In genomic region chr7:123097891-123098750, GRCm38 (mm10) we compare ENCODE assay signal across 7 mouse cellular contexts. TPM values are rescaled to one million over a fixed set of nuclear protein-coding genes. Genes with fewer than 3 reads are reported as not detected.
DNase-seq lines count a peak whose midpoint lies in the region; ATAC-seq and TF ChIP-seq lines count a peak whose summit lies in the region.

No protein-coding gene starts in this region.

- peak; percentile 53 for DNase-seq in adrenal gland, postnatal 25 days
- DNase-seq in liver, result peak; percentile 63
- DNase-seq in neural tube, embryonic 11.5 days (ENCODE audit: low spot score), result peak; percentile 76
- DNase-seq in urinary bladder, adult 2 months (ENCODE audit: low spot score), result peak; percentile 35

- H3K4me3 ChIP-seq in embryonic fibroblast, embryonic 13.5 days (ENCODE audit: insufficient read depth, low read length), result no peak overlapping the region
- H3K4me3 ChIP-seq in heart, embryonic 12.5 days, result no peak overlapping the region
- H3K4me3 ChIP-seq in kidney, embryonic 16.5 days (ENCODE audit: low read length), result no peak overlapping the region
- no peak overlapping the region for H3K4me3 ChIP-seq in neural tube, embryonic 11.5 days (ENCODE audit: low read depth, low read length)

- WGBS in heart, embryonic 12.5 days, result 22% methylated on average over 16 of the region's 16 CpGs
- 9% methylated on average over 16 of the region's 16 CpGs for WGBS in kidney, embryonic 16.5 days
- 24% methylated on average over 16 of the region's 16 CpGs for WGBS in neural tube, embryonic 11.5 days

- H3K4me1 ChIP-seq in embryonic fibroblast, embryonic 13.5 days (ENCODE audit: control insufficient read depth, insufficient read depth, low read length), result peaks cover 3% of the 10 kb centered on the region; the same call in 1 of the 2 replicates
- peaks cover 27% of the 10 kb centered on the region for H3K4me1 ChIP-seq in heart, embryonic 12.5 days (replicated peaks)
- H3K4me1 ChIP-seq in kidney, embryonic 16.5 days (ENCODE audit: insufficient read depth, low read length), result peaks cover 17% of the 10 kb centered on the region
- H3K4me1 ChIP-seq in neural tube, embryonic 11.5 days (ENCODE audit: control insufficient read depth, insufficient read depth, low read length), result peaks cover 6% of the 10 kb centered on the region

- H3K4me2 ChIP-seq in heart, embryonic 12.5 days, result no peak overlapping the region
- H3K4me2 ChIP-seq in kidney, embryonic 16.5 days (replicated peaks; ENCODE audit: low read depth, low read length), result peak overlapping the region; percentile 33; the same call in 1 of the 2 replicates
- H3K4me2 ChIP-seq in neural tube, embryonic 11.5 days (ENCODE audit: low read depth), result 0 out of 2 replicates have a peak overlapping the region, but pooled peaks have one; percentile 0

- H3K9ac ChIP-seq in heart, embryonic 12.5 days, result no peak overlapping the region
- peak overlapping the region; percentile 57 for H3K9ac ChIP-seq in kidney, embryonic 16.5 days (replicated peaks; ENCODE audit: low read length)
- H3K9ac ChIP-seq in neural tube, embryonic 11.5 days (ENCODE audit: low read length), result peak overlapping the region; percentile 1

- TF ChIP-seq POLR2A in embryonic fibroblast, embryonic 13.5 days (IDR thresholded peaks at IDR 0.05; ENCODE audit: low read depth, low read length), result 0 out of 2 replicates have a peak, but pooled peaks have one; percentile 31

- peak overlapping the region; percentile 72 for H3K27ac ChIP-seq in embryonic fibroblast, embryonic 13.5 days (ENCODE audit: insufficient read depth, low read length)
- H3K27ac ChIP-seq in heart, embryonic 12.5 days (ENCODE audit: poor library complexity, severe bottlenecking), result peak overlapping the region; percentile 88
- peak overlapping the region; percentile 97 for H3K27ac ChIP-seq in kidney, embryonic 16.5 days (ENCODE audit: low read length)
- peak overlapping the region; percentile 71 for H3K27ac ChIP-seq in neural tube, embryonic 11.5 days (ENCODE audit: low read depth, low read length)

- H3K36me3 ChIP-seq in heart, embryonic 12.5 days, result no peaks in the 10 kb centered on the region
- no peaks in the 10 kb centered on the region for H3K36me3 ChIP-seq in kidney, embryonic 16.5 days (ENCODE audit: insufficient read depth, low read length)
- H3K36me3 ChIP-seq in neural tube, embryonic 11.5 days (ENCODE audit: control insufficient read depth, insufficient read depth, low read length), result no peaks in the 10 kb centered on the region

- no peak for TF ChIP-seq CTCF in embryonic fibroblast, embryonic 13.5 days (IDR thresholded peaks at IDR 0.05; ENCODE audit: borderline replicate concordance, insufficient read depth, low read length)

- H3K9me3 ChIP-seq in heart, embryonic 12.5 days (replicated peaks), result 0 out of 2 replicates have a peak, but pooled peaks cover 6% of the 10 kb centered on the region
- H3K9me3 ChIP-seq in kidney, embryonic 16.5 days (ENCODE audit: low read length), result peaks cover 3% of the 10 kb centered on the region; the same call in 1 of the 2 replicates
- H3K9me3 ChIP-seq in neural tube, embryonic 11.5 days (ENCODE audit: control insufficient read depth, low read length), result no peaks in the 10 kb centered on the region

- no peaks in the 10 kb centered on the region for H3K27me3 ChIP-seq in heart, embryonic 12.5 days (replicated peaks)
- H3K27me3 ChIP-seq in kidney, embryonic 16.5 days (ENCODE audit: insufficient read depth, low read length), result no peaks in the 10 kb centered on the region
- H3K27me3 ChIP-seq in neural tube, embryonic 11.5 days (ENCODE audit: control insufficient read depth, insufficient read depth, low read length), result no peaks in the 10 kb centered on the region

- ATAC-seq in heart, embryonic 12.5 days (ENCODE audit: insufficient number of reproducible peaks, low FRiP score), result peak; percentile 93
- ATAC-seq in kidney, embryonic 16.5 days (ENCODE audit: low FRiP score, low TSS enrichment), result peak; percentile 94
- ATAC-seq in neural tube, embryonic 11.5 days (ENCODE audit: insufficient read depth, low FRiP score, low TSS enrichment), result peak; percentile 81

RNA-seq across cellular contexts. Expression of gene Tnrc6a, which starts 25.6 kb away (rescaled TPM):
- 52.4 and 64.5 TPM in 2 replicates for total RNA-seq in adrenal gland, postnatal 25 days (2021)
- 62.1 and 77.1 TPM in 2 replicates for polyA plus RNA-seq in embryonic fibroblast, embryonic 13.5 days (2011; ENCODE audit: insufficient read length, low read depth, missing spikeins)
- polyA plus RNA-seq in heart, embryonic 12.5 days (2016; fragmentation: Nextera tagmentation; extraction: Ambion mirVana), result 48.8 and 48.9 TPM in 2 replicates
- 34.9 and 47.1 TPM in 2 replicates for polyA plus RNA-seq in kidney, embryonic 16.5 days (2015; fragmentation: Nextera tagmentation; extraction: Ambion mirVana)
- 46.2 and 57.3 TPM in 2 replicates for polyA plus RNA-seq in neural tube, embryonic 11.5 days (2014; fragmentation: Nextera tagmentation; extraction: Ambion mirVana)
- 47.1 and 48.4 TPM in 2 replicates for polyA plus RNA-seq in urinary bladder, adult 2 months (2012; rRNA removed)
